20 mouse cellular contexts compared by ENCODE assay signal in genomic region chr7:137864912-137865311, GRCm38 (mm10).
DNase-seq lines count a peak whose midpoint lies in the region; ATAC-seq lines count a peak whose summit lies in the region.
"Had no signal": no experiment of that assay in that cellular context is flagged by ENCODE, and none has a peak within 500 bp of the region (broad histone marks: within the 10 kb centered on the region; RNA-seq: fewer than 3 reads in every experiment).

No protein-coding gene starts in this region.

- no peak overlapping the region for H3K4me2 ChIP-seq in hindbrain, embryonic 12.5 days (replicated peaks)
- H3K4me2 ChIP-seq in hindbrain, embryonic 14.5 days (replicated peaks) = no peak overlapping the region
- H3K4me2 ChIP-seq in midbrain, embryonic 12.5 days (replicated peaks) = no peak overlapping the region
- H3K4me2 ChIP-seq in midbrain, embryonic 16.5 days (ENCODE audit: low read length) = no peak overlapping the region
- no peak overlapping the region for H3K4me2 ChIP-seq in forebrain, embryonic 15.5 days (replicated peaks)
- H3K4me2 ChIP-seq: heart, embryonic 13.5 days; hindbrain, embryonic 13.5 days; neural tube, embryonic 15.5 days; stomach, embryonic 15.5 days had no signal

- no peaks in the 10 kb centered on the region for H3K36me3 ChIP-seq in hindbrain, embryonic 12.5 days
- no peaks in the 10 kb centered on the region for H3K36me3 ChIP-seq in hindbrain, embryonic 14.5 days (replicated peaks; ENCODE audit: control insufficient read depth, insufficient read depth)
- no peaks in the 10 kb centered on the region for H3K36me3 ChIP-seq in midbrain, embryonic 12.5 days
- no peaks in the 10 kb centered on the region for H3K36me3 ChIP-seq in midbrain, embryonic 16.5 days (ENCODE audit: control insufficient read depth, insufficient read depth, low read length)
- no peaks in the 10 kb centered on the region for H3K36me3 ChIP-seq in forebrain, embryonic 15.5 days
- H3K36me3 ChIP-seq: G1E; heart, embryonic 13.5 days; hindbrain, embryonic 13.5 days; neural tube, embryonic 15.5 days; stomach, embryonic 15.5 days had no signal

- no peak overlapping the region for H3K9ac ChIP-seq in hindbrain, embryonic 12.5 days
- no peak overlapping the region for H3K9ac ChIP-seq in hindbrain, embryonic 14.5 days
- H3K9ac ChIP-seq in midbrain, embryonic 12.5 days (replicated peaks) = no peak overlapping the region
- no peak overlapping the region for H3K9ac ChIP-seq in midbrain, embryonic 16.5 days (ENCODE audit: low read depth, low read length)
- no peak overlapping the region for H3K9ac ChIP-seq in forebrain, embryonic 15.5 days (replicated peaks)
- H3K9ac ChIP-seq: heart, embryonic 13.5 days; neural tube, embryonic 15.5 days; stomach, embryonic 15.5 days had no signal

- DNase-seq in hindbrain, embryonic 14.5 days (ENCODE audit: low spot score) = no peak
- DNase-seq in embryo, embryonic 10.5 days (ENCODE audit: low spot score) = peak; percentile 61
- no peak for DNase-seq in frontal cortex, postnatal 14 days (ENCODE audit: low spot score in 2 of 2)
- DNase-seq in testis, postnatal 10 days (ENCODE audit: low spot score) = no peak
- DNase-seq: adrenal gland, postnatal 14 days; kidney, adult 11 months; liver; lung, adult 18-20 months; lung, postnatal 4 days; spleen, adult 18-20 months; thymus, postnatal 36 days had no signal

- no peaks in the 10 kb centered on the region for H3K27me3 ChIP-seq in hindbrain, embryonic 12.5 days
- no peaks in the 10 kb centered on the region for H3K27me3 ChIP-seq in hindbrain, embryonic 14.5 days (ENCODE audit: control insufficient read depth, insufficient read depth, low read length)
- H3K27me3 ChIP-seq in midbrain, embryonic 12.5 days = no peaks in the 10 kb centered on the region
- no peaks in the 10 kb centered on the region for H3K27me3 ChIP-seq in midbrain, embryonic 16.5 days (ENCODE audit: control insufficient read depth, insufficient read depth, low read depth, low read length)
- H3K27me3 ChIP-seq in forebrain, embryonic 15.5 days = no peaks in the 10 kb centered on the region
- H3K27me3 ChIP-seq: hindbrain, embryonic 13.5 days; neural tube, embryonic 15.5 days; stomach, embryonic 15.5 days had no signal

- H3K27ac ChIP-seq in hindbrain, embryonic 12.5 days = no peak overlapping the region
- no peak overlapping the region for H3K27ac ChIP-seq in hindbrain, embryonic 14.5 days
- H3K27ac ChIP-seq in midbrain, embryonic 12.5 days (replicated peaks) = no peak overlapping the region
- H3K27ac ChIP-seq in midbrain, embryonic 16.5 days (ENCODE audit: low read length) = no peak overlapping the region
- no peak overlapping the region for H3K27ac ChIP-seq in forebrain, embryonic 15.5 days (replicated peaks)
- H3K27ac ChIP-seq: heart, embryonic 13.5 days; hindbrain, embryonic 13.5 days; neural tube, embryonic 15.5 days; stomach, embryonic 15.5 days had no signal

- 35% methylated on average over 4 of the region's 4 CpGs for WGBS in hindbrain, embryonic 12.5 days
- WGBS in hindbrain, embryonic 14.5 days = 36% methylated on average over 4 of the region's 4 CpGs
- 36% methylated on average over 4 of the region's 4 CpGs for WGBS in midbrain, embryonic 12.5 days
- 35% methylated on average over 4 of the region's 4 CpGs for WGBS in midbrain, embryonic 16.5 days
- 45% methylated on average over 4 of the region's 4 CpGs for WGBS in forebrain, embryonic 15.5 days

- H3K9me3 ChIP-seq in hindbrain, embryonic 12.5 days (replicated peaks) = no peaks in the 10 kb centered on the region
- H3K9me3 ChIP-seq in hindbrain, embryonic 14.5 days (ENCODE audit: control insufficient read depth, low read length) = no peaks in the 10 kb centered on the region
- no peaks in the 10 kb centered on the region for H3K9me3 ChIP-seq in midbrain, embryonic 12.5 days
- H3K9me3 ChIP-seq in midbrain, embryonic 16.5 days (replicated peaks; ENCODE audit: control insufficient read depth, low read length, poor library complexity, severe bottlenecking) = no peaks in the 10 kb centered on the region
- no peaks in the 10 kb centered on the region for H3K9me3 ChIP-seq in forebrain, embryonic 15.5 days
- H3K9me3 ChIP-seq: heart, embryonic 13.5 days; hindbrain, embryonic 13.5 days; neural tube, embryonic 15.5 days; stomach, embryonic 15.5 days had no signal

- H3K4me1 ChIP-seq in hindbrain, embryonic 12.5 days = peaks cover 22% of the 10 kb centered on the region
- peaks cover 8% of the 10 kb centered on the region; the same call in 1 of the 2 replicates for H3K4me1 ChIP-seq in hindbrain, embryonic 14.5 days (replicated peaks; ENCODE audit: control insufficient read depth, insufficient read depth, low read length)
- peaks cover 11% of the 10 kb centered on the region; the same call in 1 of the 2 replicates for H3K4me1 ChIP-seq in midbrain, embryonic 12.5 days
- H3K4me1 ChIP-seq in midbrain, embryonic 16.5 days (ENCODE audit: control insufficient read depth, insufficient read depth, low read length) = no peaks in the 10 kb centered on the region; the same call in 1 of the 2 replicates
- H3K4me1 ChIP-seq in forebrain, embryonic 15.5 days = peaks cover 14% of the 10 kb centered on the region
- H3K4me1 ChIP-seq: heart, embryonic 13.5 days; stomach, embryonic 15.5 days had no signal

- H3K4me3 ChIP-seq in hindbrain, embryonic 12.5 days = no peak overlapping the region
- no peak overlapping the region for H3K4me3 ChIP-seq in hindbrain, embryonic 14.5 days (replicated peaks; ENCODE audit: low read length)
- no peak overlapping the region for H3K4me3 ChIP-seq in midbrain, embryonic 12.5 days
- no peak overlapping the region for H3K4me3 ChIP-seq in midbrain, embryonic 16.5 days (ENCODE audit: low read depth, low read length)
- no peak overlapping the region for H3K4me3 ChIP-seq in forebrain, embryonic 15.5 days
- H3K4me3 ChIP-seq: heart, embryonic 13.5 days; hindbrain, embryonic 13.5 days; neural tube, embryonic 15.5 days; stomach, embryonic 15.5 days had no signal

- ATAC-seq in hindbrain, embryonic 12.5 days (ENCODE audit: low FRiP score) = 0 out of 2 replicates have a peak, but pooled peaks have one; percentile 32
- no peak for ATAC-seq in hindbrain, embryonic 14.5 days (ENCODE audit: low FRiP score)
- ATAC-seq in midbrain, embryonic 12.5 days (ENCODE audit: low FRiP score, low read depth) = peak; percentile 41; the same call in 1 of the 2 replicates
- no peak for ATAC-seq in midbrain, embryonic 16.5 days
- peak; percentile 57; the same call in 1 of the 2 replicates for ATAC-seq in forebrain, embryonic 15.5 days (replicated peaks)

Comparison
In these comparisons a context has a peak if more than half of its experiments do, and no peak if none do; other contexts are left out.
1. ATAC-seq: peak in hindbrain, embryonic 12.5 days (single experiment), midbrain, embryonic 12.5 days (single experiment) and forebrain, embryonic 15.5 days (single experiment); none in hindbrain, embryonic 14.5 days (single experiment) and midbrain, embryonic 16.5 days (single experiment).